Mouse (Mus musculus) 416B (cell line): Measurements from ENCODE around the gene Tm4sf5.

Source experiments
- DNase-seq: peaks from one replicate; pipeline ENCODE4 v3.0.0; 2011; ENCODE audit warnings: low read depth

The Tm4sf5 gene

GRCm38 (mm10) chr11:70504970-70505369 is at the start of gene Tm4sf5:
Gene Tm4sf5, plus strand, starts transcription at chr11:70505244.
- DNase-seq: no peak

- DNase-seq: no peak
Measured at GRCm38 (mm10) chr11:70458688-70459600, 46.1 kb upstream of the Tm4sf5 start, which contains the start of gene Zmynd15. Gene Zmynd15, plus strand, starts transcription at chr11:70459433.

- DNase-seq: no peak
Measured at GRCm38 (mm10) chr11:70459601-70460101, 45.4 kb upstream of the Tm4sf5 start, which contains the start of gene Cxcl16. Gene Cxcl16, minus strand, starts transcription at chr11:70459984.

GRCm38 (mm10) chr11:70463970-70464369 is 41.1 kb upstream of the Tm4sf5 start:
- DNase-seq: no peak

- DNase-seq: no peak
Measured at GRCm38 (mm10) chr11:70465211-70465610, 39.8 kb upstream of the Tm4sf5 start.

GRCm38 (mm10) chr11:70465824-70466223 is 39.2 kb upstream of the Tm4sf5 start:
- no peak for DNase-seq

- peak; percentile 57 for DNase-seq
Measured at GRCm38 (mm10) chr11:70467902-70468619, 37.0 kb upstream of the Tm4sf5 start.

GRCm38 (mm10) chr11:70469764-70470163 is 35.3 kb upstream of the Tm4sf5 start:
- peak; percentile 87 for DNase-seq

GRCm38 (mm10) chr11:70472716-70473115 is 32.3 kb upstream of the Tm4sf5 start:
- DNase-seq: peak; percentile 82

- peak; percentile 25 for DNase-seq
Measured at GRCm38 (mm10) chr11:70473291-70473690, 31.8 kb upstream of the Tm4sf5 start.

GRCm38 (mm10) chr11:70474872-70475534 is 30.0 kb upstream of the Tm4sf5 start:
- no peak for DNase-seq

GRCm38 (mm10) chr11:70485498-70485897 is 19.5 kb upstream of the Tm4sf5 start:
- DNase-seq: no peak

GRCm38 (mm10) chr11:70487816-70488215 is 17.2 kb upstream of the Tm4sf5 start:
- DNase-seq: no peak

- DNase-seq: no peak
Measured at GRCm38 (mm10) chr11:70489138-70489537, 15.9 kb upstream of the Tm4sf5 start.

GRCm38 (mm10) chr11:70489684-70490083 is 15.4 kb upstream of the Tm4sf5 start:
- peak; percentile 53 for DNase-seq

GRCm38 (mm10) chr11:70499566-70500475 is 5.2 kb upstream of the Tm4sf5 start:
- peak; percentile 70 for DNase-seq

- DNase-seq: no peak
Measured at GRCm38 (mm10) chr11:70500476-70500812, 4.6 kb upstream of the Tm4sf5 start.

- no peak for DNase-seq
Measured at GRCm38 (mm10) chr11:70502018-70502417, 3.0 kb upstream of the Tm4sf5 start.

- peak; percentile 81 for DNase-seq
Measured at GRCm38 (mm10) chr11:70506385-70506784, 1.3 kb downstream of the Tm4sf5 start.

- DNase-seq: no peak
Measured at GRCm38 (mm10) chr11:70506962-70507515, 2.0 kb downstream of the Tm4sf5 start.
